Mouse (Mus musculus): ENCODE measurements around the gene Serpinf1.
"Not testable (repeated sequence)": the region's sequence is repeated elsewhere in the genome, so short reads cannot be mapped to it uniquely, and the experiment has no call there.

Serpinf1 gene

GRCm38 (mm10) chr11:75421375-75422012 is 1.0 kb downstream of the Serpinf1 start:
- DNase-seq (ENCODE audit: low spot score) = no peak

- no peak for DNase-seq (ENCODE audit: low spot score)
Measured at GRCm38 (mm10) chr11:75420810-75421374, 1.6 kb downstream of the Serpinf1 start.

- DNase-seq (ENCODE audit: low spot score) = no peak
Measured at GRCm38 (mm10) chr11:75420037-75420436, 2.5 kb downstream of the Serpinf1 start.

- no peak for DNase-seq (ENCODE audit: low spot score)
Measured at GRCm38 (mm10) chr11:75415994-75416393, 6.5 kb downstream of the Serpinf1 start.

GRCm38 (mm10) chr11:75415096-75415495 is 7.4 kb downstream of the Serpinf1 start:
- no peak for DNase-seq (ENCODE audit: low spot score)

- no peak for DNase-seq (ENCODE audit: low spot score)
Measured at GRCm38 (mm10) chr11:75410591-75410990, 11.9 kb downstream of the Serpinf1 start.

- no peak for DNase-seq (ENCODE audit: low spot score)
Measured at GRCm38 (mm10) chr11:75409679-75410575, 12.6 kb downstream of the Serpinf1 start.

GRCm38 (mm10) chr11:75406865-75407264 is 15.6 kb downstream of the Serpinf1 start:
- DNase-seq (ENCODE audit: low spot score) = no peak

GRCm38 (mm10) chr11:75406104-75406503 is 16.4 kb downstream of the Serpinf1 start:
- no peak for DNase-seq (ENCODE audit: low spot score)

GRCm38 (mm10) chr11:75404801-75405200 is 17.7 kb downstream of the Serpinf1 start:
- no peak for DNase-seq (ENCODE audit: low spot score)

GRCm38 (mm10) chr11:75403301-75404052 is 19.0 kb downstream of the Serpinf1 start:
- no peak for DNase-seq (ENCODE audit: low spot score)

- DNase-seq (ENCODE audit: low spot score) = peak; percentile 70
Measured at GRCm38 (mm10) chr11:75402271-75402690, 20.2 kb downstream of the Serpinf1 start.

GRCm38 (mm10) chr11:75400099-75400498 is 22.4 kb downstream of the Serpinf1 start:
- DNase-seq (ENCODE audit: low spot score) = no peak

- DNase-seq (ENCODE audit: low spot score) = peak; percentile 69
Measured at GRCm38 (mm10) chr11:75399411-75399841, 23.1 kb downstream of the Serpinf1 start.

- no peak for DNase-seq (ENCODE audit: low spot score)
Measured at GRCm38 (mm10) chr11:75397452-75397851, 25.0 kb downstream of the Serpinf1 start.

- DNase-seq (ENCODE audit: low spot score) = no peak
Measured at GRCm38 (mm10) chr11:75395611-75396010, 26.9 kb downstream of the Serpinf1 start.

GRCm38 (mm10) chr11:75383529-75383928 is 39.0 kb downstream of the Serpinf1 start:
- not testable (repeated sequence) for DNase-seq (ENCODE audit: low spot score)

- DNase-seq (ENCODE audit: low spot score) = not testable (repeated sequence)
Measured at GRCm38 (mm10) chr11:75378786-75379185, 43.7 kb downstream of the Serpinf1 start.

GRCm38 (mm10) chr11:75377125-75377524 is 45.4 kb downstream of the Serpinf1 start:
- no peak for DNase-seq (ENCODE audit: low spot score)
